ENCODE assay signal across 22 mouse cellular contexts in genomic region chr15:52948196-52948595, GRCm38 (mm10).
DNase-seq lines count a peak whose midpoint lies in the region; TF ChIP-seq lines count a peak whose summit lies in the region.
"Had no signal": no experiment of that assay in that cellular context is flagged by ENCODE, and none has a peak within 500 bp of the region (broad histone marks: within the 10 kb centered on the region; RNA-seq: fewer than 3 reads in every experiment).

No protein-coding gene starts in this region.

- no peak for TF ChIP-seq CTCF in cerebellum, adult 2 months (IDR thresholded peaks at IDR 0.05; ENCODE audit: borderline replicate concordance, insufficient read depth, low read depth, low read length)

- H3K27me3 ChIP-seq in heart, embryonic 10.5 days (ENCODE audit: insufficient read depth, poor library complexity, severe bottlenecking), result no peaks in the 10 kb centered on the region
- no peaks in the 10 kb centered on the region for H3K27me3 ChIP-seq in cerebellum, adult 2 months (ENCODE audit: control insufficient read depth, insufficient read depth, low read length)
- H3K27me3 ChIP-seq: embryonic facial prominence, embryonic 12.5 days; embryonic facial prominence, embryonic 15.5 days; heart, embryonic 13.5 days; kidney, embryonic 15.5 days had no signal

- peak; percentile 62 for DNase-seq in adrenal gland, adult 8-10 months
- DNase-seq in adrenal gland, postnatal 4 days (ENCODE audit: low spot score in 2 of 2), result no peak
- peak; percentile 62 for DNase-seq in NIH3T3 (ENCODE audit: low read depth)
- peak; percentile 42 for DNase-seq in adrenal gland, postnatal 14 days
- DNase-seq in heart, embryonic 10.5 days (ENCODE audit: low spot score), result no peak
- DNase-seq in cerebellum, adult 2 months, result no peak
- DNase-seq: cerebellum, adult 11-12 months; cerebellum, adult 9-10 months; cerebellum, postnatal 14 days; forebrain, postnatal 0 days; gastrocnemius, adult 2 months; gastrocnemius, postnatal 14 days; heart, adult 18-20 months; heart, postnatal 14 days; heart, postnatal 4 days; kidney, adult 8-10 months had no signal

- H3K9me3 ChIP-seq in heart, embryonic 10.5 days, result no peaks in the 10 kb centered on the region
- H3K9me3 ChIP-seq: embryonic facial prominence, embryonic 12.5 days; embryonic facial prominence, embryonic 15.5 days; heart, embryonic 13.5 days; kidney, embryonic 15.5 days had no signal

- H3K36me3 ChIP-seq in heart, embryonic 10.5 days, result no peaks in the 10 kb centered on the region
- H3K36me3 ChIP-seq: embryonic facial prominence, embryonic 12.5 days; embryonic facial prominence, embryonic 15.5 days; heart, embryonic 13.5 days; kidney, embryonic 15.5 days had no signal

- no peak overlapping the region for H3K27ac ChIP-seq in heart, embryonic 10.5 days
- H3K27ac ChIP-seq in cerebellum, adult 2 months (ENCODE audit: insufficient read depth, low read length), result no peak overlapping the region
- H3K27ac ChIP-seq: embryonic facial prominence, embryonic 12.5 days; embryonic facial prominence, embryonic 15.5 days; gastrocnemius, adult 2 months; heart, embryonic 13.5 days; hindbrain, embryonic 14.5 days; hindbrain, postnatal 0 days; kidney, embryonic 15.5 days had no signal

- H3K4me3 ChIP-seq in heart, embryonic 10.5 days, result no peak overlapping the region
- no peak overlapping the region for H3K4me3 ChIP-seq in cerebellum, adult 2 months (replicated peaks; ENCODE audit: insufficient read depth, low read depth, low read length)
- H3K4me3 ChIP-seq: embryonic facial prominence, embryonic 12.5 days; embryonic facial prominence, embryonic 15.5 days; gastrocnemius, adult 2 months; heart, embryonic 13.5 days; kidney, embryonic 15.5 days had no signal

- H3K4me1 ChIP-seq in heart, embryonic 10.5 days, result no peaks in the 10 kb centered on the region
- no peaks in the 10 kb centered on the region for H3K4me1 ChIP-seq in cerebellum, adult 2 months (ENCODE audit: control insufficient read depth, insufficient read depth, low read length)
- H3K4me1 ChIP-seq: embryonic facial prominence, embryonic 12.5 days; embryonic facial prominence, embryonic 15.5 days; heart, embryonic 13.5 days; kidney, embryonic 15.5 days had no signal

- no peak for TF ChIP-seq POLR2A in cerebellum, adult 2 months (IDR thresholded peaks at IDR 0.05; ENCODE audit: borderline replicate concordance, insufficient read depth, low read length)

- WGBS in heart, embryonic 10.5 days, result 79% methylated on average over 4 of the region's 4 CpGs
- 93% methylated on average over 4 of the region's 4 CpGs for WGBS in cerebellum, adult 2 months

Comparison
In these comparisons a context has a peak if more than half of its experiments do, and no peak if none do; other contexts are left out.
1. DNase-seq: peak in adrenal gland, adult 8-10 months (single experiment), NIH3T3 (single experiment) and adrenal gland, postnatal 14 days (single experiment); none in adrenal gland, postnatal 4 days (0 of 2), heart, embryonic 10.5 days (single experiment) and cerebellum, adult 2 months (0 of 2).